Mouse (Mus musculus): ENCODE measurements at regions not wholly inside any gene's neighbourhood (a gene's known extent, or its start where the extent isn't known, plus 50 kb on each side); places are given as distances from the start of the nearest gene placed in this dataset.

DNA sequence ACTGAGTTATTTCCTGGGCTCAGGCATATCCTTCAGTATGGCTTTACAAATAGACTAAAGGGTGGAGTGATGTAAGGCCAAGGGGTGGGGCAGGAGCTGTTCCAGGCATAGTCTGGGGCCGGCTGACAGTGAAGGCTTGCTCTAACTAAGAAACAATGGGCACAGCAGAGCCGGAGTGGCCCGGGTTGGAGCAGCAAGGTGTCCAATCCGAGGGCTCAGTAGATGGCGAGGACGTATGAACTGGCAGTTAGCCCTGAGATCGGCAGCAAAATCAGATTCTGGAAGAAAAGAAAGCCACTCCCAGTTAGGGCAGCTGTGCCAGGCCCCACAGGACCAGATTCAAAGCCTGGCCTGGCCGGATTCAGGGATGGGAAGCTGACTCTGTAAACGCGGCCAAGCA, 100.5 kb upstream of the Vps8 start:
- no peak for TF ChIP-seq CEBPB (IDR thresholded peaks at IDR 0.05; ENCODE audit: insufficient read depth, poor library complexity, severe bottlenecking)
- TF ChIP-seq MYOG (IDR thresholded peaks at IDR 0.05; ENCODE audit: control insufficient read depth in 1 of 3, insufficient read depth in 1 of 3, insufficient read length in 2 of 3, low read depth in 2 of 3), result peak in 2 of 3 experiments; percentile 11 to 38
- peak; percentile 23 for TF ChIP-seq POLR2A (IDR thresholded peaks at IDR 0.05; ENCODE audit: insufficient read length, low read depth)
- peak in 1 of 3 experiments; percentile 10 for TF ChIP-seq MYOD1 (IDR thresholded peaks at IDR 0.05; ENCODE audit: control insufficient read depth in 1 of 3, insufficient read length in 2 of 3, low read depth in 2 of 3)
- TF ChIP-seq TCF12 (IDR thresholded peaks at IDR 0.05; ENCODE audit: insufficient read depth, poor library complexity, severe bottlenecking), result no peak
- TF ChIP-seq MAX (IDR thresholded peaks at IDR 0.05; ENCODE audit: low read depth), result no peak
- TF ChIP-seq TCF3 (IDR thresholded peaks at IDR 0.05; ENCODE audit: insufficient read length, low read depth), result no peak
- no peaks in the 10 kb centered on the region for H3K27me3 ChIP-seq (ENCODE audit: control insufficient read depth, insufficient read depth, insufficient read length)
- no peaks in the 10 kb centered on the region for H3K79me2 ChIP-seq (ENCODE audit: control insufficient read depth, insufficient read depth)
- no peaks in the 10 kb centered on the region for H3K36me3 ChIP-seq (ENCODE audit: control insufficient read depth, insufficient read depth)
- H3K4me3 ChIP-seq, result no peak overlapping the region
- no peak overlapping the region for H3ac ChIP-seq (ENCODE audit: control insufficient read depth, insufficient read length)
- H3K4me2 ChIP-seq (ENCODE audit: low read depth), result peak overlapping the region; percentile 49

- H3K79me2 ChIP-seq (ENCODE audit: control insufficient read depth, insufficient read depth), result no peaks in the 10 kb centered on the region
- H3K4me3 ChIP-seq, result no peak overlapping the region
- TF ChIP-seq POLR2A (IDR thresholded peaks at IDR 0.05; ENCODE audit: insufficient read length, low read depth) (no peak), POLR2AphosphoS2 (IDR thresholded peaks at IDR 0.05; ENCODE audit: insufficient read length, low read depth) (no peak), CEBPB (IDR thresholded peaks at IDR 0.05; ENCODE audit: insufficient read depth, poor library complexity, severe bottlenecking) (no peak), REST (IDR thresholded peaks at IDR 0.05; ENCODE audit: insufficient read depth, insufficient read length) (no peak), USF1 (IDR thresholded peaks at IDR 0.05; ENCODE audit: low read depth) (no peak)
- no peak overlapping the region for H3ac ChIP-seq (ENCODE audit: control insufficient read depth, insufficient read length)
- H3K4me2 ChIP-seq (ENCODE audit: low read depth), result no peak overlapping the region
- H3K36me3 ChIP-seq (ENCODE audit: control insufficient read depth, insufficient read depth), result no peaks in the 10 kb centered on the region
- no peaks in the 10 kb centered on the region for H3K27me3 ChIP-seq (ENCODE audit: control insufficient read depth, insufficient read depth, insufficient read length)
Observed at GRCm38 (mm10) chr16:21323446-21324034, 99.4 kb upstream of the Vps8 start.

GRCm38 (mm10) chr16:21327969-21328368, 94.9 kb upstream of the Vps8 start:
- H3K79me2 ChIP-seq (ENCODE audit: control insufficient read depth, insufficient read depth), result peaks cover 19% of the 10 kb centered on the region
- TF ChIP-seq MYOD1 (IDR thresholded peaks at IDR 0.05; ENCODE audit: control insufficient read depth in 1 of 3, insufficient read length in 2 of 3, low read depth in 2 of 3), result no peak
- TF ChIP-seq E2F4 (IDR thresholded peaks at IDR 0.05; ENCODE audit: insufficient read depth), result no peak
- TF ChIP-seq REST (IDR thresholded peaks at IDR 0.05; ENCODE audit: insufficient read depth, insufficient read length), result no peak
- TF ChIP-seq POLR2A (IDR thresholded peaks at IDR 0.05; ENCODE audit: insufficient read length, low read depth), result no peak
- TF ChIP-seq USF1 (IDR thresholded peaks at IDR 0.05; ENCODE audit: low read depth), result no peak
- TF ChIP-seq MYOG (IDR thresholded peaks at IDR 0.05; ENCODE audit: control insufficient read depth in 1 of 3, insufficient read depth in 1 of 3, insufficient read length in 2 of 3, low read depth in 2 of 3), result no peak
- no peak for TF ChIP-seq CEBPB (IDR thresholded peaks at IDR 0.05; ENCODE audit: insufficient read depth, poor library complexity, severe bottlenecking)
- TF ChIP-seq TCF12 (IDR thresholded peaks at IDR 0.05; ENCODE audit: insufficient read depth, poor library complexity, severe bottlenecking), result no peak
- no peak for TF ChIP-seq MAX (IDR thresholded peaks at IDR 0.05; ENCODE audit: low read depth)
- TF ChIP-seq POLR2AphosphoS2 (IDR thresholded peaks at IDR 0.05; ENCODE audit: insufficient read length, low read depth), result no peak
- no peak for TF ChIP-seq TCF3 (IDR thresholded peaks at IDR 0.05; ENCODE audit: insufficient read length, low read depth)
- TF ChIP-seq SRF (IDR thresholded peaks at IDR 0.05; ENCODE audit: control insufficient read depth, insufficient read length, low read depth), result no peak
- no peak overlapping the region for H3ac ChIP-seq (ENCODE audit: control insufficient read depth, insufficient read length)
- H3K27me3 ChIP-seq (ENCODE audit: control insufficient read depth, insufficient read depth, insufficient read length), result no peaks in the 10 kb centered on the region
- no peak overlapping the region for H3K4me2 ChIP-seq (ENCODE audit: low read depth)
- no peak overlapping the region for H3K4me3 ChIP-seq
- H3K36me3 ChIP-seq (ENCODE audit: control insufficient read depth, insufficient read depth), result no peaks in the 10 kb centered on the region

GRCm38 (mm10) chr16:21329199-21329598, 93.7 kb upstream of the Vps8 start:
- Histone ChIP-seq H3K4me3 (no peak overlapping the region), H3ac (ENCODE audit: control insufficient read depth, insufficient read length) (no peak overlapping the region), H3K36me3 (ENCODE audit: control insufficient read depth, insufficient read depth) (no peaks in the 10 kb centered on the region), H3K79me2 (ENCODE audit: control insufficient read depth, insufficient read depth) (peaks cover 20% of the 10 kb centered on the region), H3K27me3 (ENCODE audit: control insufficient read depth, insufficient read depth, insufficient read length) (no peaks in the 10 kb centered on the region), H3K4me2 (ENCODE audit: low read depth) (no peak overlapping the region)
- TF ChIP-seq MAX (IDR thresholded peaks at IDR 0.05; ENCODE audit: low read depth), result no peak
- no peak for TF ChIP-seq POLR2A (IDR thresholded peaks at IDR 0.05; ENCODE audit: insufficient read length, low read depth)
- no peak for TF ChIP-seq REST (IDR thresholded peaks at IDR 0.05; ENCODE audit: insufficient read depth, insufficient read length)
- no peak for TF ChIP-seq USF1 (IDR thresholded peaks at IDR 0.05; ENCODE audit: low read depth)
- no peak for TF ChIP-seq E2F4 (IDR thresholded peaks at IDR 0.05; ENCODE audit: insufficient read depth)
- no peak for TF ChIP-seq MYOD1 (IDR thresholded peaks at IDR 0.05; ENCODE audit: control insufficient read depth in 1 of 3, insufficient read length in 2 of 3, low read depth in 2 of 3)
- TF ChIP-seq TCF12 (IDR thresholded peaks at IDR 0.05; ENCODE audit: insufficient read depth, poor library complexity, severe bottlenecking), result no peak
- TF ChIP-seq MYOG (IDR thresholded peaks at IDR 0.05; ENCODE audit: control insufficient read depth in 1 of 3, insufficient read depth in 1 of 3, insufficient read length in 2 of 3, low read depth in 2 of 3), result no peak

GRCm38 (mm10) chr16:21331229-21331628, 91.7 kb upstream of the Vps8 start:
- no peak for TF ChIP-seq CEBPB (IDR thresholded peaks at IDR 0.05; ENCODE audit: insufficient read depth, poor library complexity, severe bottlenecking)
- TF ChIP-seq TCF3 (IDR thresholded peaks at IDR 0.05; ENCODE audit: insufficient read length, low read depth), result no peak
- TF ChIP-seq POLR2AphosphoS2 (IDR thresholded peaks at IDR 0.05; ENCODE audit: insufficient read length, low read depth), result no peak
- no peak for TF ChIP-seq MYOD1 (IDR thresholded peaks at IDR 0.05; ENCODE audit: control insufficient read depth in 1 of 3, insufficient read length in 2 of 3, low read depth in 2 of 3)
- TF ChIP-seq MAX (IDR thresholded peaks at IDR 0.05; ENCODE audit: low read depth), result no peak
- no peak for TF ChIP-seq E2F4 (IDR thresholded peaks at IDR 0.05; ENCODE audit: insufficient read depth)
- no peak for TF ChIP-seq TCF12 (IDR thresholded peaks at IDR 0.05; ENCODE audit: insufficient read depth, poor library complexity, severe bottlenecking)
- TF ChIP-seq MYOG (IDR thresholded peaks at IDR 0.05; ENCODE audit: control insufficient read depth in 1 of 3, insufficient read depth in 1 of 3, insufficient read length in 2 of 3, low read depth in 2 of 3), result no peak
- TF ChIP-seq SRF (IDR thresholded peaks at IDR 0.05; ENCODE audit: control insufficient read depth, insufficient read length, low read depth), result no peak
- TF ChIP-seq REST (IDR thresholded peaks at IDR 0.05; ENCODE audit: insufficient read depth, insufficient read length), result no peak
- no peak for TF ChIP-seq USF1 (IDR thresholded peaks at IDR 0.05; ENCODE audit: low read depth)
- peak overlapping the region; percentile 94 for H3K4me3 ChIP-seq
- peaks cover 20% of the 10 kb centered on the region for H3K79me2 ChIP-seq (ENCODE audit: control insufficient read depth, insufficient read depth)
- no peak overlapping the region for H3ac ChIP-seq (ENCODE audit: control insufficient read depth, insufficient read length)
- H3K4me2 ChIP-seq (ENCODE audit: low read depth), result peak overlapping the region; percentile 73
- H3K27me3 ChIP-seq (ENCODE audit: control insufficient read depth, insufficient read depth, insufficient read length), result no peaks in the 10 kb centered on the region
- H3K36me3 ChIP-seq (ENCODE audit: control insufficient read depth, insufficient read depth), result no peaks in the 10 kb centered on the region

Data from myocyte (in vitro differentiated cells).